Mouse (Mus musculus) MEL (cell line): ENCODE results near the gene Slc44a4. TPM values are rescaled to one million over a fixed set of nuclear protein-coding genes. Genes with fewer than 3 reads are reported as not detected.

Experiments
- DNase-seq: peaks from one replicate; pipeline ENCODE4 v3.0.0; 2011; ENCODE audit warnings: low read depth, low spot score
- H3K27ac ChIP-seq: 2 replicates; pipeline ENCODE4 v1.5.1; 2012; ENCODE audit warnings: low read depth, mild to moderate bottlenecking, control low read depth, low read length, moderate library complexity; ENCODE audit not compliant: control insufficient read depth
- H3K27me3 ChIP-seq, 2 experiments: fragments of 150-350 bp in 1 of 2; sonication (generic) in 1 of 2; 2 replicates each; pipeline ENCODE4 v1.6.1; 2012; ENCODE audit warnings: low read length in 2 of 2, mild to moderate bottlenecking in 2 of 2, improper control_type of control experiment in 1 of 2, moderate library complexity in 1 of 2; ENCODE audit not compliant: insufficient read depth in 2 of 2, control insufficient read depth in 1 of 2
- H3K36me3 ChIP-seq, 2 experiments: 2 replicates each; pipeline ENCODE4 v1.6.1; 2012 to 2014; ENCODE audit warnings: low read length in 2 of 2, improper control_type of control experiment in 1 of 2, inconsistent platforms in 1 of 2, mild to moderate bottlenecking in 1 of 2; ENCODE audit not compliant: insufficient read depth in 2 of 2, control insufficient read depth in 1 of 2
- H3K4me1 ChIP-seq, 2 experiments: fragments of 150-350 bp in 1 of 2; sonication (generic) in 1 of 2; 2 replicates each; pipeline ENCODE4 v1.6.1; 2012; ENCODE audit warnings: low read length in 2 of 2, improper control_type of control experiment in 1 of 2, mild to moderate bottlenecking in 1 of 2; ENCODE audit not compliant: insufficient read depth in 2 of 2, control insufficient read depth in 1 of 2
- H3K4me3 ChIP-seq, 2 experiments: fragments of 150-350 bp in 1 of 2; sonication (generic) in 1 of 2; 2 replicates each; pipeline ENCODE4 v1.5.1; 2012; ENCODE audit warnings: low read depth in 2 of 2, low read length in 2 of 2, mild to moderate bottlenecking in 2 of 2, moderate library complexity in 2 of 2, control low read depth in 1 of 2, improper control_type of control experiment in 1 of 2; ENCODE audit not compliant: control insufficient read depth in 1 of 2, insufficient read depth in 1 of 2
- H3K79me2 ChIP-seq: 2 replicates; pipeline ENCODE4 v1.6.1; 2012; ENCODE audit warnings: mild to moderate bottlenecking, low read length, moderate library complexity; ENCODE audit not compliant: control insufficient read depth, poor library complexity, insufficient read depth
- H3K9ac ChIP-seq: 2 replicates; pipeline ENCODE4 v1.6.1; 2012; ENCODE audit warnings: low read depth, mild to moderate bottlenecking, control low read depth, low read length, moderate library complexity; ENCODE audit not compliant: control insufficient read depth, poor library complexity, severe bottlenecking
- H3K9me3 ChIP-seq: fragments of 150-350 bp; sonication (generic); replicated peaks from 2 replicates; pipeline ENCODE4 v1.6.1; 2012; ENCODE audit warnings: mild to moderate bottlenecking, low read length, improper control_type of control experiment, moderate library complexity; ENCODE audit not compliant: insufficient read depth
- CHD1 ChIP-seq: IDR thresholded peaks from 2 replicates; pipeline ENCODE4 v1.6.1; 2012; ENCODE audit warnings: low read depth, mild to moderate bottlenecking, inconsistent platforms, low read length, improper control_type of control experiment
- CTCF ChIP-seq, 3 experiments: IDR thresholded peaks in 2 of 3; conservative IDR thresholded peaks in 1 of 3; 2 replicates each; pipeline ENCODE4 v1.5.1; 2011 to 2012; ENCODE audit warnings: low read length in 3 of 3, low read depth in 2 of 3, mild to moderate bottlenecking in 2 of 3, improper control_type of control experiment in 1 of 3, inconsistent platforms in 1 of 3, mixed read lengths in 1 of 3, moderate library complexity in 1 of 3; ENCODE audit not compliant: control insufficient read depth in 1 of 3, insufficient read depth in 1 of 3, poor library complexity in 1 of 3, severe bottlenecking in 1 of 3
- E2F4 ChIP-seq: IDR thresholded peaks from 2 replicates; pipeline ENCODE4 v1.6.1; 2011; ENCODE audit warnings: low read depth, low read length, improper control_type of control experiment, borderline replicate concordance
- ELF1 ChIP-seq: IDR thresholded peaks from 2 replicates; pipeline ENCODE4 v1.6.1; 2014; ENCODE audit warnings: low read depth, mild to moderate bottlenecking, inconsistent platforms, low read length, improper control_type of control experiment, moderate library complexity
- EP300 ChIP-seq, 2 experiments: IDR thresholded peaks; 2 replicates each; pipeline ENCODE4 v1.6.1; 2011; ENCODE audit warnings: improper control_type of control experiment in 2 of 2, low read length in 2 of 2, low read depth in 1 of 2, mild to moderate bottlenecking in 1 of 2
- ETS1 ChIP-seq: IDR thresholded peaks from 2 replicates; pipeline ENCODE4 v1.6.1; 2012; ENCODE audit warnings: low read depth, mild to moderate bottlenecking, inconsistent platforms, low read length, improper control_type of control experiment, moderate library complexity
- GABPA ChIP-seq: IDR thresholded peaks from 2 replicates; pipeline ENCODE4 v1.6.1; 2012; ENCODE audit warnings: low read depth, mild to moderate bottlenecking, inconsistent platforms, low read length, improper control_type of control experiment, moderate library complexity
- GATA1 ChIP-seq: IDR thresholded peaks from 2 replicates; pipeline ENCODE4 v1.6.1; 2011; ENCODE audit warnings: low read depth, low read length, improper control_type of control experiment
- MAFK ChIP-seq: IDR thresholded peaks from 2 replicates; pipeline ENCODE4 v1.6.1; 2011; ENCODE audit warnings: low read depth, mild to moderate bottlenecking, low read length, improper control_type of control experiment, borderline replicate concordance
- MEF2A ChIP-seq: IDR thresholded peaks from 2 replicates; pipeline ENCODE4 v1.6.1; 2014; ENCODE audit warnings: low read depth, mild to moderate bottlenecking, inconsistent platforms, low read length, improper control_type of control experiment; ENCODE audit not compliant: poor library complexity, insufficient replicate concordance, severe bottlenecking; ENCODE audit errors: extremely low read depth
- MYB ChIP-seq: IDR thresholded peaks from 2 replicates; pipeline ENCODE4 v1.6.1; 2011; ENCODE audit warnings: mild to moderate bottlenecking, low read depth, low read length, improper control_type of control experiment
- NELFE ChIP-seq: IDR thresholded peaks from 2 replicates; pipeline ENCODE4 v1.6.1; 2011; ENCODE audit warnings: low read depth, low read length, improper control_type of control experiment
- POLR2A ChIP-seq, 2 experiments: IDR thresholded peaks; 2 replicates each; pipeline ENCODE4 v1.6.1; 2011 to 2012; ENCODE audit warnings: low read length in 2 of 2, mild to moderate bottlenecking in 2 of 2, control low read depth in 1 of 2, improper control_type of control experiment in 1 of 2, low read depth in 1 of 2, moderate library complexity in 1 of 2; ENCODE audit not compliant: control insufficient read depth in 1 of 2, insufficient read depth in 1 of 2, poor library complexity in 1 of 2
- POLR2AphosphoS2 ChIP-seq: IDR thresholded peaks from 2 replicates; pipeline ENCODE4 v1.6.1; 2011; ENCODE audit warnings: low read length, improper control_type of control experiment
- POLR2AphosphoS5 ChIP-seq: IDR thresholded peaks from 2 replicates; pipeline ENCODE4 v1.6.1; 2012; ENCODE audit warnings: low read depth, borderline replicate concordance, mild to moderate bottlenecking, inconsistent platforms, low read length, moderate library complexity, mixed read lengths
- RAD21 ChIP-seq: IDR thresholded peaks from 2 replicates; pipeline ENCODE4 v1.6.1; 2011; ENCODE audit warnings: mild to moderate bottlenecking, low read depth, low read length, improper control_type of control experiment
- RCOR1 ChIP-seq: IDR thresholded peaks from 2 replicates; pipeline ENCODE4 v1.6.1; 2012; ENCODE audit warnings: low read depth, mild to moderate bottlenecking, inconsistent platforms, low read length, improper control_type of control experiment
- SMC3 ChIP-seq: IDR thresholded peaks from 2 replicates; pipeline ENCODE4 v1.6.1; 2011; ENCODE audit warnings: low read depth, low read length, improper control_type of control experiment
- TAL1 ChIP-seq: IDR thresholded peaks from 2 replicates; pipeline ENCODE4 v1.6.1; 2012; ENCODE audit warnings: mild to moderate bottlenecking, inconsistent platforms, low read length, moderate library complexity, mixed read lengths
- TCF12 ChIP-seq: IDR thresholded peaks from 2 replicates; pipeline ENCODE4 v1.6.1; 2014; ENCODE audit warnings: low read depth, mild to moderate bottlenecking, inconsistent platforms, low read length, improper control_type of control experiment, moderate library complexity
- UBTF ChIP-seq: IDR thresholded peaks from 2 replicates; pipeline ENCODE4 v1.6.1; 2012; ENCODE audit warnings: low read depth, mild to moderate bottlenecking, inconsistent platforms, low read length, improper control_type of control experiment, moderate library complexity, borderline replicate concordance; ENCODE audit not compliant: insufficient read depth
- USF1 ChIP-seq: IDR thresholded peaks from 2 replicates; pipeline ENCODE4 v1.6.1; 2014; ENCODE audit warnings: low read depth, mild to moderate bottlenecking, inconsistent platforms, low read length, improper control_type of control experiment, moderate library complexity
- USF2 ChIP-seq, 2 experiments: IDR thresholded peaks; 2 replicates each; pipeline ENCODE4 v1.6.1; 2011 to 2012; ENCODE audit warnings: improper control_type of control experiment in 2 of 2, low read length in 2 of 2, borderline replicate concordance in 1 of 2, inconsistent platforms in 1 of 2, low read depth in 1 of 2, mild to moderate bottlenecking in 1 of 2; ENCODE audit not compliant: insufficient read depth in 1 of 2
- ZKSCAN1 ChIP-seq: IDR thresholded peaks from 2 replicates; pipeline ENCODE4 v1.6.1; 2012; ENCODE audit warnings: low read depth, mild to moderate bottlenecking, inconsistent platforms, low read length, improper control_type of control experiment, moderate library complexity
- ZNF384 ChIP-seq: IDR thresholded peaks from 2 replicates; pipeline ENCODE4 v1.6.1; 2012; ENCODE audit warnings: low read depth, mild to moderate bottlenecking, inconsistent platforms, low read length, improper control_type of control experiment
- polyA plus RNA-seq, 2 experiments: library from polyadenylated mRNA; stranded (reverse) in 1 of 2; unstranded in 1 of 2; fragments of >175 nt in 1 of 2; fragments of >200 nt in 1 of 2; gene quantifications; 2 replicates each; pipeline versions ENCODE4 v1.2.1 to v1.2.4; 2012; ENCODE audit warnings: low replicate concordance in 2 of 2, low read depth in 1 of 2; ENCODE audit not compliant: insufficient read length in 2 of 2, insufficient read depth in 1 of 2, missing spikeins in 1 of 2
- total RNA-seq: library from RNA; depleted of rRNA; stranded (reverse); fragments of 300-350 nt; gene quantifications from 2 replicates; pipeline ENCODE4 v1.2.3, GENCODE M21; 2012

Gene Slc44a4
- total and polyA plus RNA-seq, 3 experiments = 0.06 to 0.12 TPM; not detected in 1

DNA sequence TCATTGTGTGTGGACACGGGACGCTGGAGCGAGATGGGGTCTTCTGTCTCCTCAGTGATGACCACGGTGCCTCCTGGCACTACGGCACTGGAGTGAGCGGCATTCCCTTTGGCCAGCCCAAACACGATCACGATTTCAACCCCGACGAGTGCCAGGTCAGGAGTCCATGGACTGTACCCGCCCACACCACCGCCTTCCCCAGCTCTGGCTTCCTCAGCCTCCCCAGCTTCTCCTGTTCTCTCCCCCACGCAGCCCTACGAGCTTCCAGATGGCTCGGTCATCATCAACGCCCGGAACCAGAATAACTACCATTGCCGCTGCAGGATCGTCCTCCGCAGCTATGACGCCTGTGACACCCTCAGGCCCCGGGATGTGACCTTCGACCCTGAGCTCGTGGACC, 19.8 kb downstream of the Slc44a4 start:
- H3K4me3 ChIP-seq = no peak overlapping the region
- no peak overlapping the region for H3K9ac ChIP-seq
- peaks cover 0 to 6% of the 10 kb centered on the region in 2 experiments; a peak in 2 of 4 replicates for H3K36me3 ChIP-seq

DNA sequence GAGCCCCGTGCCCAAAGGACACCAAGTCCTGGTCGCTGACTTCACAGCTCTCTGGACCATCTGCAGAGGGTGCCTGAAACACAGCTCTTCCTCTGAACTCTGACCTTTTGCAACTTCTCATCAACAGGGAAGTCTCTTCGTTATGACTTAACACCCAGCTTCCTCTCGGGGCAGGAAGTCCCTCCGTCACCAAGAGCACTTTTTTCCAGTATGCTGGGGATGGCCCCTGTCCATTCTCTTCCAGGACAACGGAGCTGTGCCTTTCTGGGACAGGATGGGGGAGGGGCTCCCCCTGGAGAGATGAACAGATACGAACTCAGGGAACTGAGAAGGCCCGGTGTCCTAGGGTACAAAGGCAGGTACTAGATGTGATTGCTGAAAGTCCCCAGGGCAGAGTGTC, 20.6 kb downstream of the Slc44a4 start:
- H3K9me3 ChIP-seq = no peaks in the 10 kb centered on the region
- no peak for TF ChIP-seq SMC3
- no peak for TF ChIP-seq USF2 (IDR thresholded peaks at IDR 0.05; ENCODE audit: borderline replicate concordance in 1 of 2, insufficient read depth in 1 of 2, low read depth in 1 of 2, low read length in 2 of 2)
- no peak for TF ChIP-seq RAD21
- TF ChIP-seq ETS1 = no peak
- TF ChIP-seq ELF1 = no peak
- TF ChIP-seq MYB = no peak
- no peak for TF ChIP-seq ZKSCAN1
- no peak for TF ChIP-seq GATA1
- TF ChIP-seq POLR2AphosphoS5 = no peak
- TF ChIP-seq USF1 = no peak
- no peak for TF ChIP-seq POLR2A (IDR thresholded peaks at IDR 0.05; ENCODE audit: control insufficient read depth in 1 of 2, insufficient read depth in 1 of 2, low read depth in 1 of 2, low read length in 2 of 2, poor library complexity in 1 of 2)
- TF ChIP-seq, all 39 proteins: peak for 0
- DNase-seq = no peak
- Histone ChIP-seq H3K36me3 (peaks cover 0 to 6% of the 10 kb centered on the region in 2 experiments; a peak in 2 of 4 replicates), H3K4me1 (peaks cover 3 to 10% of the 10 kb centered on the region in 2 experiments; a peak in 3 of 4 replicates), H3K79me2 (peaks cover 5% of the 10 kb centered on the region; the same call in 1 of the 2 replicates), H3K27ac (no peak overlapping the region), H3K27me3 (no peaks in the 10 kb centered on the region), H3K9ac (no peak overlapping the region), H3K4me3 (no peak overlapping the region)

More for the DNA sequence above, 19.8 kb downstream of the Slc44a4 start:
- H3K4me1 ChIP-seq = peaks cover 3 to 10% of the 10 kb centered on the region in 2 experiments; a peak in 3 of 4 replicates
- no peaks in the 10 kb centered on the region for H3K9me3 ChIP-seq
- TF ChIP-seq RCOR1 (no peak), MEF2A (no peak), CTCF (IDR thresholded peaks at IDR 0.05 in 2 of 3, conservative IDR thresholded peaks at IDR 0.05 in 1 of 3; ENCODE audit: control insufficient read depth in 1 of 3, insufficient read depth in 1 of 3, low read depth in 2 of 3, low read length in 3 of 3, poor library complexity in 1 of 3, severe bottlenecking in 1 of 3) (no peak), E2F4 (no peak), ELF1 (no peak), MYB (no peak), NELFE (no peak), EP300 (IDR thresholded peaks at IDR 0.05; ENCODE audit: low read depth in 1 of 2, low read length in 2 of 2) (no peak), MAFK (no peak), ZNF384 (no peak), UBTF (no peak), POLR2AphosphoS2 (no peak), GABPA (no peak), ETS1 (no peak), TAL1 (no peak), TCF12 (no peak), SMC3 (no peak), RAD21 (no peak), CHD1 (no peak)
- TF ChIP-seq, all 39 proteins: peak for 0
- Histone ChIP-seq H3K27me3 (no peaks in the 10 kb centered on the region), H3K79me2 (peaks cover 5% of the 10 kb centered on the region; the same call in 1 of the 2 replicates), H3K27ac (no peak overlapping the region)
- no peak for DNase-seq
